Mouse (Mus musculus): ENCODE results near the gene Nr1i2.

DNA sequence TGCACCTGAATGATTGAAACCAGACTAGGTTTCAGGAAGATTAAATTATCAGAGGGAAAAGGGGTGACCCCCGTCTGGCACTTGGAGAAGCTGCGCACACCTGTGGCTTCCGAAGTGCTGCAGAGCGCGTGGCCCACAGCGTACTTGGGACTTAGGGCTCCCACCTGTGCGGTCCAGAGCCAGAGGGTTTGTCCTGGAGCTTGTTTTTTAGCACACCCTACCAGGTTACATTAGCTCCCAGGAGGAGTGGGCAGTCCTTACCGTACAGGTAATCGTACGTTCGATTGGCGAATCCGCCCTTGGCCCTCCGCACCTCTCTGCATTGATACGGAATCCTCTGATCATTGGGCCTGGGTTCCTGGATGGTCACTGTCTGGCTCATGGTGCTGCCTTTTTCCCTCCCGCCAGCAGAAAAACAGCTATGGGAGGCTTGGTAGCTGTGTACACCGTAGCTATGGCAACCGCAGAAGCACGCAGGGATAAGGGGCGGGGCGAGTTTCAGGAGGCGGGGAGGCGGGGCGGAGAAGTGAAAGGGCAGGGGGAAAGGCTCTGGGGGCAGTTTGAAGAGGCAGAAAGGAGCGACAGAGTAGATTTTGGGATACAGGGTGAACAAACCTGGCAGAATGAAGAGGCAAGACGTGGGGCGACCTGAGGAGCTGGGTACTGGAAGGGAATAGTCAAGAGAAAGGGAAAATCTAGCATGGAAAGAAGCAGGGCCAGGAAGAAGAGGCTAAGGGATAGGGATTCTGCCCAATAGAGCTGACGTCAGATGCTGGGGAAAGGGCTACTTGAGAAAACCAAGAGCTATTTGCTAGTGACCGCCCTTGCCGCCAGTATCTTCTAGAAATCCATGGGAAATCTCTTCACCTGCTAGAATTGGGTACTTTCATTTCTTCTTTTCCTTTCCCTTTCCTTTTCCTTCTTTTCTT, 47.0 kb upstream of the Nr1i2 start, which contains the start of gene Maats1:
- no peak for TF ChIP-seq CTCF (conservative IDR thresholded peaks at IDR 0.05 in 1 of 2, IDR thresholded peaks at IDR 0.05 in 1 of 2; ENCODE audit: low read depth in 2 of 2, low read length in 2 of 2)
- TF ChIP-seq MAFK (IDR thresholded peaks at IDR 0.05; ENCODE audit: insufficient replicate concordance, low read length), result no peak
- TF ChIP-seq MYC (IDR thresholded peaks at IDR 0.05; ENCODE audit: low read depth, low read length), result no peak
- TF ChIP-seq EP300 (IDR thresholded peaks at IDR 0.05; ENCODE audit: low read length), result no peak
- TF ChIP-seq HCFC1 (IDR thresholded peaks at IDR 0.05; ENCODE audit: low read depth, low read length), result no peak
- TF ChIP-seq USF2 (conservative IDR thresholded peaks at IDR 0.05; ENCODE audit: low read depth, low read length), result no peak
- no peak for TF ChIP-seq POLR2A (IDR thresholded peaks at IDR 0.05; ENCODE audit: low read depth, low read length)
- TF ChIP-seq USF1 (IDR thresholded peaks at IDR 0.05; ENCODE audit: low read depth, low read length), result no peak
- TF ChIP-seq TBP (conservative IDR thresholded peaks at IDR 0.05; ENCODE audit: low read depth, low read length), result no peak
- no peak for TF ChIP-seq ZC3H11A (IDR thresholded peaks at IDR 0.05; ENCODE audit: low read depth, low read length)
- TF ChIP-seq MAX (IDR thresholded peaks at IDR 0.05; ENCODE audit: low read length), result no peak
- peak; percentile 49; the same call in 1 of the 2 replicates for TF ChIP-seq MXI1 (IDR thresholded peaks at IDR 0.05; ENCODE audit: low read depth, low read length)
- no peak for TF ChIP-seq CHD1 (IDR thresholded peaks at IDR 0.05; ENCODE audit: low read depth, low read length)

All from CH12.LX (cell line).